Mouse (Mus musculus) gastrocnemius, adult 8-10 months (tissue): ENCODE measurements at regions not wholly inside any gene's neighbourhood (a gene's known extent, or its start where the extent isn't known, plus 50 kb on each side); places are given as distances from the start of the nearest gene placed in this dataset.

Experiments used
- DNase-seq, 2 experiments: peaks; one replicate each; pipeline ENCODE4 v3.0.0; 2022; ENCODE audit warnings: low spot score in 2 of 2

- no peak for DNase-seq
Observed at GRCm38 (mm10) chr10:43634371-43635080, 56.4 kb downstream of the Cd24a start.

DNA sequence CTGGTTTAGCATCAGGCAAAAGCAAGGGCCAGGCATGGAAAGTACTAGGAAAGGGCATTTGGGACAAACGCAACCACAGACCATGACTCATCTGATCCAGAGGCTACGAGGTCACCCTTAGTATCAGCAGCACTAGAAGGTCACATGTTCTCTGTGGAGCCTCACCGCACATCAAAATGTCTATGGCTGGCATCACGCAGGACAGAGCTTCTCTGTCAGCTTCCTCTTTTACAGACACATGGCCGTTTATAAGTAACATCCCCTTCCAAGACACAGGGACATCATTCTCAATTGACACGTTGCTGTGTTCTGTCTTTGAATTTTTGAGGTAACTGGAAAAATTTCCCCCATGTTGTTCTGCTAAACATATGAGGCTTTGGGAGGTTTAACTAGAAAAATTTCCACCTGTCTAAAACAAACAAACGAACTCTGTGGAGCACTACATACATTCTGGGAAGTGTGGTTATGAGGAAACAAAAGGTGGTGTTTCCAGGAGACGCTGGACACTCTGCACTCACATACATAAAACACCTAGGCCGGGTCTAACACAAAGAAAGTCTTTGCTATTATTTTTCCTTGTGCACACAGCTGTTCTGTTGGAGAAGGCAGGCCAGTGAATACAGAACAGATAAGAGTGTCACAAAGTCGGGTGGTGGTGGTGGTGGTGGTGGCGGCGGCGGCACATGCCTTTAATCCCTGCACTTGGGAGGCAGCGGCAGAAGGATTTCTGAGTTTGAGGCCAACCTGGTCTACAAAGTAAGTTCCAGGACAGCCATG is 63.3 kb downstream of the Cd24a start:
- no peak for DNase-seq

DNA sequence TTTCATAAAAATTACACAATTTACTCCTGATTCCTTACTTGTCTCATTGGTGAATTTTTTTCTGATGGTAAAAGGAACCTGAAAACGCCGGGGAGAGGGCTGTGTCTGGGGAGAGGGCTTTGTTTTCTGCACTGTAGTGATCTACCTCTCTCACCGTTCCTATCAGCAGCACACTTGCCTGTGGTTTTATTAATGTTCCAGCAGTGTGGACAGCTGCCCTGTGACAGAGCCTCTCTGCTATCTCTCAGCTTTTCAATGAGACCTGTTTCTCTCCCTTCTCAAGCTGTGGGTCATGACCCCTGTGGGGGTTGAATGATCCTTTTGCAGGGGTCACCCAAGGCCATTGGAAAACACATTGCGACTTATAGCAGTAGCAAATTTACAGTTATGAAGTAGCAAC is 68.2 kb downstream of the Cd24a start:
- DNase-seq = no peak

DNA sequence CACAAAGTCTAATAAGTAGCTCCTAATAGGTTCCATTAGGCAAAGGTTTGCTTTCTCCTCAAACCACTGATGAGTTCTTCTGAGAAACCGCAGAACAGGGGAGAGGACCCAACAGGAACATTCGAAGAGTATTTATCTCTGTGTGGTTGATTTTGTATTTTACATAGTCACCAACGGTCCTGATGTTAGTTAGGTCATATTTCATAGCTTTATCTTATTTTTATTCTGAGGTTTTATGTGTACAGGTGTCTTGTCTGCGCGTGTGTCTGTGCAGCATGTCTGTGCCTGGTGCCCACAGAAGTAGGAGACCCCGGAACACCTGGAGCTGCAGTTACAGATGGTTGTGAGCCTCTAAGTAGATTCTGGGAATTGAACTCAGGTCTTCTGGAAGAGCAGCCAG is 68.9 kb downstream of the Cd24a start:
- DNase-seq = no peak

DNA sequence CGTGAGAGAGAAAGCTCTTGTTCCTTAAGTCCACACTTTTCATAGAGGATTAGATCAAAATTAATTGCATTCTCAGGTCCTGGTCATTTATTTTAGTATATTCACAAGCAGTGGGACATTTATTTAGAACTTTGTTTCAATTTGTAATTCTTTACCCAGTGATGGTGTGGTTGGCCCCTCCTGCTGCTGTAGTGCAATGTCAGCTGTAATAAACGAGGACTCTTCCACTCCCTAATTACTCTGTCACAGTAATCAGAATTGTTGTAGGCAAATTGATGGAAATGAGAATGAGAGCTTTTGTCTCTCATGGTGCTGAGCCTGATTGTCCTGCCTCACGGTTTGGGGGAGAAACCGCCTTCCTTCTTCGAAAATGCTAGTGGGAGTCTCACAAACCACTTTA is 70.1 kb downstream of the Cd24a start:
- no peak for DNase-seq

DNA sequence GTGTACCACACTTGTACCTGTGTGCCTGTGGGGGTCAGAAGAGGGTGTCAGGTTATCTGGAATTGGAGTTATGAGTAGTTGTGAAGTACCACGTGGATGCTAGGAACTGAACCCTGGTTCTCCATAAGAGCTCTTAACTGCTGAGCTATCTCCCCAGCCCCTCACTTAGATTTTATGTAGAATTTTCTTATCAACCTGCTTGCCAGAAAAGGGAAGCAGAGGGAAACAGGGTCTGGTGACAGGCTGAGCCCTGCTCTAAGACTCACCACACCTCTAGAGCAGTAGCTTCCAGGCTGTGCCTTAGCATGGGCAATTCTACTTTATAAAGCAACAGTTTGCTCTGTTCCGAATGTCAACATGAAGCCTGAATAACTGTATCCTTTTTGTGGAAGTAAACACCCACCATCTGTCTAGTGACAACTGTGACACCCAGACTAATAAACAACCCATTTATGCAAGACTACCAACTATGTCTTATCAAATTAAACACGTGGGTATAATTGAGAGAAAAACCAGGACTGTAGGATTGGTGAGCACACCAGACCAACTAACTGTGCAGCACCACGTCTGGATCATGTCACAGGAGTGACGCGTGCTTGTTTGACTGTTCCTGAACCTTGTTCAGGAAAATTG is 70.8 kb downstream of the Cd24a start:
- no peak for DNase-seq

- no peak for DNase-seq
Observed at GRCm38 (mm10) chr10:43650449-43650848, 72.4 kb downstream of the Cd24a start.

- DNase-seq = no peak
Observed at GRCm38 (mm10) chr10:43651505-43651904, 73.4 kb downstream of the Cd24a start.

- DNase-seq = no peak
Observed at GRCm38 (mm10) chr10:43651915-43652314, 73.8 kb downstream of the Cd24a start.

DNA sequence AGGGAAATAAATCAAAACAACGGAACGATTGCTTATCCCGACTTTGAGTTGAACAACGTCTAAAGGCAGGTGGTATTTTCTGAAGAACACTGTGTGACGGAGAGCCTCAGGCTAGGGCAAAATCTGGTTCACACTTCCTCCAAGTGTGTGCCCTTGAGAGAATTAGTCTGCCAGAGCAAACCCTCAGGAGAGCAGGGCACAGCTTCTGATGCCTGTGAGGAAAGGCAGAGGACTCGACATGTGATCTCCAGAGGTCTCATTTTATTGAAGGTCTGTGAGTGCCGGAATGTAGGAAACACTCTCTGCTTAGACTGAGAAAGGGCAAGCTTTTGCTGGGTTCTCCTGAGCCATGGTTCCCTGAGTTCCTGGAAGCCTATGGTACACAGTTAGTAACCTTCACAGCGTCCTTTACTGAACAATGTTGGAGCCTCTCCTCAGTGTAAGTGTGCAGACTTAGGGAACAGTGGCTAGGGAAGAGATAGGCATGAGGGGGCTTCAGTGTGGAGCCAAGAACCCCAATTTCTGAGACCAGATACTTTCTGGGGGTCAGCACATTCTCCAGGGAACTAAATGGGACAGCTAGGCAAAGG is 77.1 kb downstream of the Cd24a start:
- no peak for DNase-seq

DNA sequence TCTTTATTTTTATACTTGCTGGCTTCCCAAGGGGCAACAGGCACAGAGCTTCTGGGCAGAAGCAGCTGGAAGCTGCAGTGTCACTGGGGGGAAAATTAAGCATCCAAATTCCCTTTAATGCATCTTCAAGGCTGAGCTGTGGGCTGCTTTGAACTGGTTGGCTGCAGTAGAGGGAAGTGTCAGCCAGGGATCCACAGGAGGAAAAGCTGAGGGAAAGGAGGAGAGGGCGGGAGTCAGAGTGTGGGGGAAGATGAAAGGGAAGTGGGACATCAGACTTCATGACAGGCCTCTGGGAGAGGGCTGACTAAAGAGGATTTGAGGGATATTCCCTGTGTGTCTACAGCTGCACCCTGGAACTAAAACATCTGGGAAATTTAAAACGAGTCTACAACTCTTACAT is 77.6 kb downstream of the Cd24a start:
- no peak for DNase-seq

GRCm38 (mm10) chr10:43656207-43656606 is 78.1 kb downstream of the Cd24a start:
- DNase-seq = no peak

DNA sequence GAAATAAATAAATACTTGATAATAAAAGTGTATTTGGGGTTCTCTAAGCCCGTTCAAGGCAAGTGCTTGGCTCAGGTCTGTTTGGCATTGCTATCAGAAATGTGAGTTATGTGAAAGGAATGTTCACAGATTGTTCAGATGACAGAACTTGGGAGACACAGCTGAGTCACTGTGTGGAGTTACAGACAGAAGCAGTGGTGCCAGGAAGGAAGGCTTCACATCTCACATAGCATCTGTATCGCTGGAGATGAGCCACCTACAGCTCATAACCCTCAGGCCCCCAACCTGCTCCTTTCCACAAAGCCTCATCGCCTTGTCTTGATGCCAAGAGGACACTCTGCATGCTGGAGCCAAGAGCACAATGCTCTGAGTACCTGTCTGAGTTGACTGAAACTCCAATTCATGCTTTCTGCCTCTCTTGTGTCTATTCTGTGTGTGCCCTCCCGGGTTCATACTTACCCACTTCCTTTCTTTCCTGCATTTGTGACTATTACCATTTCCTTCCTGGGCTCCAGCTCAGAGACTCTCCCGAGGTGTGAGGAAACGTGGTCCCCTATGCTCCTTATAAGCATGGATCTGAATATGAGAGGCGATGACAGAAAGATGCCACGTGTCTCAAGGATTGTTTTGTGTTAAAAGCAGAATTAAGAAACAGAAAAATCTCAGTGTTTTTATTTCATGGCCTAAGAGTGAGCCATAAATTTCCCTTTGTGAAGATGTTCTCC is 79.6 kb downstream of the Cd24a start:
- no peak for DNase-seq

GRCm38 (mm10) chr10:43658226-43658593 is 80.1 kb downstream of the Cd24a start:
- DNase-seq = no peak

DNA sequence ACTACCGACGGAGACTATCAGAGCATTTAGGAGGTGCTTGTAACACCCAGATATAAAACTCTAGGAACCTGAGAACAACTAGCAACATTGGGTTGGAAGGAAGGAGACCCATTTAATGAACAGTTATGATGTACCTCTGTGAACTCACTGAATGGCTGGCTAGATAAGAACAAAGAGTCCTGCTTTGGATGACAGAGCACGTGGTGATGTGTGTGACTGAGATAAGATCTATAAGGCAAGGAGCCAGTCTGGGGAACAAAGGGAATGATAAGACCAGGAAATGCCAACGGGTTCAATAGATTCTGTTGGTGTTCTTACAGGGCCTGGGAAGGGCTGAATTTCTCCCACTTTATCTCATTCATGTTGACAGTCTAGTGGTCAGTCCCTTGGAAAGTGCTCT is 86.8 kb downstream of the Cd24a start:
- no peak for DNase-seq

GRCm38 (mm10) chr10:43666262-43667085 is 88.4 kb downstream of the Cd24a start:
- DNase-seq = no peak

- DNase-seq = no peak
Observed at GRCm38 (mm10) chr10:43667086-43667690, 89.1 kb downstream of the Cd24a start.

DNA sequence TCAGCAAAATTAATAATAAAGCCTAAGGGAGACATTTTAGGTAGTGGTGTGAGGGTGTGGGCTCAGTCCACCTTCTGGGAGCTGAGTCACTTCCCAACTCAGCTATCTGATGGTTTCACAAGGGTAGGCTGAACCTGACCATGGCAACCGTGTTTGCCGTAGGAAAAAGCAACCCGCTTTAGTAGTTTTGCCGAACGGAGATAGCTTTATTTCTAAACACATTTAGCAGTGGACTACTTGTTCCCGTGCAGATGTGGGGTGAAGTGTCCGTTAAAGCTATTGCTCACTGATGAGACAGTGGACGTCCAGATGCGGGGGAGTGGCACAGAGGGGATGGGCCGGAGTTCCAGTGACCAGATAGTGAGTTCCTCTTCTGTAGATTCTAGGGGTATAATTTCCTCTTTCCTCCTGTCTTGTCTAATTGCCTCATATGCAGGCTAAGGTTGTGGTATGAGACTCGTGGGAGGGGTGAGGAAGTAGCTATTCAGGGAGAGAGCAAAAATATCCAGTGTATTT is 89.7 kb downstream of the Cd24a start:
- no peak for DNase-seq

DNA sequence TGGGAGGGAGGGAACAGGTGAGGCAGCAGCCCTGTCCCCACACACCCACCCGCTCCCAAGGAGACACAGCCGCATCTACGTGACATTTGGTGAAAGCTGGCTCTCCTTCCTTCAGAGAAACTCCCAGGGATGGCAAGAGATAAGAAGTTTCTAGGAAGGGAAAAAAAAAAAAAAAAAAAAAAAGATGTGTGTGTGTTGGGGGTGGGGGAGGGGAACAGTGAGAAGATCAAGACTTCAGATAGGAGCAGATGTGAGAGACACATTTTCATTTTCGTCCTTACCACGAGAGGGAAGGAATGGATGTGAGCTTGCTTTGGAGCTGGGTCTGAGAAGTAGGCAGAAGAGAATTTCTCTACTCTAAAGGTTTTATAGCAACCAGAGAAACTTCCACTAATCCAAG is 91.4 kb downstream of the Cd24a start:
- DNase-seq = no peak

DNA sequence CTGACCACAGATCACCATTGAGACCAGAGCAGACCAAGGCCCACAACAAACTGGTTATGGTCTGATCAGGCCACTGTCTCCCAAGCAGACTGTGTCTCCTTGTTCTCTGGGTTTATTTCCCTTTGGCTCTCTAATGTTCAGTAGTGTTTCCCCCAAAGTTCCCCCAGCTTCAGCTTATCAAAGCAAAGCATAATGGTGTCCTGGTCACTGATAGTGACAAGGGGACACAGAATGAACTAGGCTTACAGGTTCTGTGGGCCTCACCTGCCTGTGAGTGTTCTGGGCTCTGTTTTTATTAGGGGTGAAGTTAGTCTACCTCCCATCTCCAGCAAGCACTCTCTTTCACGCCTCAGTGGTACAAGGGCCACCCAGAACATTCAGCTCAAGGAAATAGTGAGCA is 92.7 kb downstream of the Cd24a start:
- no peak for DNase-seq
